Mouse (Mus musculus) brown adipose tissue, adult 24 weeks (tissue): ENCODE results near the gene Acap1. TPM values are rescaled to one million over a fixed set of nuclear protein-coding genes. Genes with fewer than 3 reads are reported as not detected.
"Not testable (repeated sequence)": the region's sequence is repeated elsewhere in the genome, so short reads cannot be mapped to it uniquely, and the experiment has no call there.

Experiments used
- H3K27ac ChIP-seq: fragments of 200-500 bp; replicated peaks from 2 replicates; pipeline ENCODE4 v1.5.1; 2012; ENCODE audit warnings: low read depth, mild to moderate bottlenecking, low read length
- H3K4me1 ChIP-seq: fragments of 200-500 bp; 2 replicates; pipeline ENCODE4 v1.6.1; 2012; ENCODE audit warnings: low read length, mixed read lengths; ENCODE audit not compliant: control insufficient read depth, insufficient read depth, insufficient read length
- H3K4me3 ChIP-seq: fragments of 200-500 bp; 2 replicates; pipeline ENCODE4 v1.5.1; 2012; ENCODE audit warnings: low read depth, mild to moderate bottlenecking, low read length, moderate library complexity; ENCODE audit not compliant: insufficient read depth
- polyA plus RNA-seq: library from polyadenylated mRNA; stranded (reverse); fragments of >200 nt; gene quantifications from 2 replicates; pipeline ENCODE4 v1.2.4, GENCODE M21; 2012; ENCODE audit not compliant: missing spikeins, insufficient read depth, insufficient read length

The Acap1 gene
- polyA plus RNA-seq, 1 experiment: not detected

- H3K4me3 ChIP-seq: peak overlapping the region; percentile 77
- no peak overlapping the region for H3K27ac ChIP-seq
- H3K4me1 ChIP-seq: peaks cover 10% of the 10 kb centered on the region
These were observed 15.6 kb downstream of the Acap1 start for GRCm38 (mm10) chr11:69879711-69880110.

- peaks cover 8% of the 10 kb centered on the region for H3K4me1 ChIP-seq
- H3K4me3 ChIP-seq: peak overlapping the region; percentile 77
- H3K27ac ChIP-seq: peak overlapping the region; percentile 15; the same call in 1 of the 2 replicates
These were observed 16.4 kb downstream of the Acap1 start for GRCm38 (mm10) chr11:69878952-69879351.

- Histone ChIP-seq H3K27ac (peak overlapping the region; percentile 17; the same call in 1 of the 2 replicates), H3K4me1 (peaks cover 6% of the 10 kb centered on the region), H3K4me3 (peak overlapping the region; percentile 7; the same call in 1 of the 2 replicates)
These were observed 16.9 kb downstream of the Acap1 start for GRCm38 (mm10) chr11:69878399-69878798.

- Histone ChIP-seq H3K4me1 (peaks cover 6% of the 10 kb centered on the region), H3K27ac (peak within 1 kb of the TSS; percentile 17; the same call in 1 of the 2 replicates), H3K4me3 (peak within 1 kb of the TSS; percentile 11; the same call in 1 of the 2 replicates)
These were observed 17.5 kb downstream of the Acap1 start, which contains the start of gene Tmem95 for GRCm38 (mm10) chr11:69877878-69878277. TSS of gene Tmem95 (minus strand) at chr11:69878018.

GRCm38 (mm10) chr11:69876867-69877266 is 18.5 kb downstream of the Acap1 start:
- Histone ChIP-seq H3K4me1 (peaks cover 6% of the 10 kb centered on the region), H3K4me3 (no peak overlapping the region), H3K27ac (peak overlapping the region; percentile 30)

GRCm38 (mm10) chr11:69876186-69876585 is 19.2 kb downstream of the Acap1 start:
- Histone ChIP-seq H3K4me1 (peaks cover 6% of the 10 kb centered on the region), H3K4me3 (no peak overlapping the region), H3K27ac (peak overlapping the region; percentile 30)

- Histone ChIP-seq H3K27ac (no peak overlapping the region), H3K4me3 (no peak overlapping the region), H3K4me1 (peaks cover 5% of the 10 kb centered on the region; the same call in 1 of the 2 replicates)
These were observed 22.9 kb downstream of the Acap1 start for GRCm38 (mm10) chr11:69872451-69872850.

- H3K4me1 ChIP-seq: peaks cover 10% of the 10 kb centered on the region; the same call in 1 of the 2 replicates
- no peak overlapping the region for H3K27ac ChIP-seq
- H3K4me3 ChIP-seq: no peak overlapping the region
These were observed 23.5 kb downstream of the Acap1 start for GRCm38 (mm10) chr11:69871822-69872221.

GRCm38 (mm10) chr11:69870289-69871069 is 24.9 kb downstream of the Acap1 start:
- Histone ChIP-seq H3K4me3 (no peak overlapping the region), H3K27ac (0 out of 2 replicates have a peak overlapping the region, but pooled peaks have one; percentile 47), H3K4me1 (peaks cover 9% of the 10 kb centered on the region; the same call in 1 of the 2 replicates)

GRCm38 (mm10) chr11:69867335-69867734 is 28.0 kb downstream of the Acap1 start:
- Histone ChIP-seq H3K27ac (0 out of 2 replicates have a peak overlapping the region, but pooled peaks have one; percentile 19), H3K4me1 (peaks cover 9% of the 10 kb centered on the region; the same call in 1 of the 2 replicates), H3K4me3 (no peak overlapping the region)

- Histone ChIP-seq H3K4me3 (peak overlapping the region; percentile 36; the same call in 1 of the 2 replicates), H3K27ac (peak overlapping the region; percentile 59), H3K4me1 (peaks cover 8% of the 10 kb centered on the region; the same call in 1 of the 2 replicates)
These were observed 29.8 kb downstream of the Acap1 start for GRCm38 (mm10) chr11:69865561-69865960.

- Histone ChIP-seq H3K27ac (no peak overlapping the region), H3K4me3 (no peak overlapping the region), H3K4me1 (peaks cover 8% of the 10 kb centered on the region; the same call in 1 of the 2 replicates)
These were observed 31.0 kb downstream of the Acap1 start for GRCm38 (mm10) chr11:69864138-69864860.

- H3K4me1 ChIP-seq, H3K27ac ChIP-seq, H3K4me3 ChIP-seq: not testable (repeated sequence)
These were observed 31.6 kb downstream of the Acap1 start for GRCm38 (mm10) chr11:69863729-69864128.

- Histone ChIP-seq H3K4me1 (peaks cover 5% of the 10 kb centered on the region), H3K4me3 (no peak within 1 kb of the TSS), H3K27ac (no peak within 1 kb of the TSS)
These were observed 37.0 kb downstream of the Acap1 start, which contains the start of gene Tnk1 for GRCm38 (mm10) chr11:69858113-69858998. TSS of gene Tnk1 (minus strand) at chr11:69858730.
